Mouse (Mus musculus): Measurements from ENCODE around the gene Catsper3.
A peak's percentile ranks its signal among the peaks of the same experiment; 100 is the strongest.

Gene Catsper3

DNA sequence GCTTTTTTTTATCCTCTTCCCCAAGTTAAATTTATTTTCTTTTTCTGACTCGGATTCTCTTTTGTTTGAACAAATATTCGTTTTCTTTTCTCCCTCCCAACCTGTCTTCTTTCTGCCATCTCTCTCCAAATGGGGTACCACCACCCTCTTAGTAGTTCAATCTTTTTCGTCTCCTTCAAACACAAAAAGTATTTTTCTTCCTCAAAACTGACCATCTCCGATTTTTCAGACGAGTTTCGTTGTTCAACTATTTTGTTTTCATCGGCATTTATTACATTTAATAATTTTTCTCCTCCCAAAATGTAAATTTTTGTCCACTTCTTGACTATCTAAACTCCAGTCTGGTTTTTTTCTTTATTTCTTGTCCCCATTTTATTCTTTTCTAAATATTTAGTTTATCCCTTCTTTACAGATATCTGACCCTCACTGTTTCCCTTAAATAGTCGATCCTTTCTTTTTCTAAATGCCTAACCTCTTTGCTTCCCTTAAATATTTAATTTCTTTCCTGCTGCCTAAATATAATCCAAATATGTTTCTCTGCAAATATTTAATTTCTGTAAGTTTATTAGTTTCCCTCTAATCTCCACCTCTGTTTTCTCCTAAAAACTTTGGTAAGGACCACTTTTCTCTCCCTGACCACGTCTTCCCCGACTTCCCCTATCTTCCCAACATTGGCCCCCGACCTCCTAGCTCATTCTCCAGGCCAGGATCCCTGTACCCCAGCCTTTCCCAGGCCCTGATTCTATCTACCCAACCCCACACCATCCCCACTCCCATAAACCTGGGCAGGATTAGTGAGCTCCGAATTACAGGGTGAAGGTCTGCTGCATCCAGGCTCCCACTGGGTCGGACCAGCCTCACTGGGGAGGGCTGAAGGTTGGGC is 42.7 kb downstream of the Catsper3 start:
- no peak for DNase-seq (ENCODE audit: low read depth, low spot score)

DNA sequence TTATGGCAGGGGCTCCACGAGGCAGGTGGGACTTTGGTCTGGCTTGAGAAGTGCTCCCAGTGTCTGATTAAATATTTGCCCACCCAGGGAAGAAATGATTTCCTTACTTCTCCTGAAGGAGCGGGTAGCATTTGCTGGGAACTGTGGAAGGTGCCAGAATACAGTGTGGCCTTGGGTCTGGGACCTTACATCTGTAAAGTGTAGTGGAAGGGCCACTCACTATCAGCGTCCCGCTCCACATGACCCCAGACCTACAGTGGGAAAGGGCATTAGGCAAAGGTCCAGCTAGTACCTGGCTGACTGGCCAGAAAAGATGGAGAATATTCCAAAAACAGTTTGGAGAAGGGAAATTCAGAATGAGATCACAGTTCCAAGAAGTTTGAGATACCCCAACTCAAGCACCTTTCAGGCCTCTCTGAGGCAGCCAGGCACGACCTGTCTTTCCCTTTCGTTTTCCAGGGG is 43.3 kb downstream of the Catsper3 start:
- no peak for DNase-seq (ENCODE audit: low read depth, low spot score)

DNA sequence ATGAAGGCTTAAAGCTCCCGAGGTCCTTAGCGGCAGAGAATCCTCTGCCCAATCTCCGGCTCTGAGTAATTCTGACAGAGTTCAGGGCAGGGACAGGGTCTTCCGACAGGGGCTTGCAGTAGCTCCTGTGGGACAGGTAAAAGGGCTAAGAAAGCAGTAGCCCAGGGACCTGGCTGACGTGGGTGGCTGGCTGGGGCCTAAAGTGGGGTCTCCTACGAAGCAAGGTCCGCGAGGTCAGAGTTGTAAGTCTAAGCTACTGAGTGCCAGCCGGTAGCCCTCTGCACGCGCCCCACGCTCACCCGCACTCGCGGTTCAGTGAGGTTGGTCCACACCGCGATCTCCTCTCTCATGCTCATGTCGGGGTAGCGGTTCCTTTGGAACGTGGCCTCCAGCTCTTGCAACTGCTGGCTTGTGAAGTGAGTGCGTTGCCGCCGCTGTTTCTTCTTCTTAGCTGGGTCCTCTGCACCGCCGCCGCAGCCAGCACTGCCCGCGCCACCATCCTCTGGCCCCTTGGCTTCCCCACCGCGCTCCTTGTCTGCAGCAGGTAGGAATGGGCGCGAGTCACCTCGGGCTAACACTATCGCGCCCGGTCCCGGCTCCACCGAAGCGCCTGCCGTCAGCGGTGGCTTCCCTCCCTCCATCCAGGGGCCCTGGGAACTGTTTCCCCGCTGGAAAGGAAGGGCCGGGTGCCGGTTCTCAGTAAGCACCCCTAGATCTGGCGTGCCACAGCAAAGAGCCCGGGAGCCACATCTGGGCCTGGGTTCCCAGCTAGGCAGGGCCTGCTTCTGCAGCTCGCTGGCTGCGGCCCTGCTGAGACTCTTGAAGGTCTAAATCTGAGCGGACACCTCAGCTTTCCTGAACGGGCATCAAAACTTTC is 44.0 kb downstream of the Catsper3 start:
- DNase-seq (ENCODE audit: low read depth, low spot score), result no peak

DNA sequence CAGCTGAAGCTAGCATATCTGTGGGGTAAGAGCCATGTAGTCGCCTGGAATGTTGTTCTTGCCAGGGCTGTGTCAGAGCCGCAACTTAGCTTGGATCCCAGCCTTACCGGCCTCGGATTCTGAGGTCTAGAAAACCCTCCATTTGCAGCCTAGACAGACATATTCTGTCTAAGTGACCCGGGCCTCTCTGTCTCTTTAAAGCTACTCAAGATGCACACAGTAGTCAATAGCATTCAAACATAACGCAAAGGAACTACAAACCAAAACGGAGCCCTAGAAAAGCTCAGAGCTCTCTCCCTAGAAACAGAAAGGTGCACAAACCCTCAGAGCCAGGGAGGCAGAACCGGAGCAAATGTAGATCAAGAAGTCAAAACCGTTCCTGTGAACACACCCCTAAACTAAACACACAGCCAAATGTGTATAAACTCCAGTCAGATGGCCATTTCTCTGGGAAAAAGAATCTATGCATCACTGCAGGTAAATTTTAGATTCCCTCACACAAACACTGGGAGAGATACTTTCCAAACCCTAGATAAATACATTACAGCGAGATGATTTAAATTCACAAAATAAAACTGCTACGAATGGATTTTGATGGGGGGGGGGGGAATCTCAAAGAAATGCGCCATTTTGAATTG is 44.8 kb downstream of the Catsper3 start:
- DNase-seq (ENCODE audit: low read depth, low spot score), result no peak

DNA sequence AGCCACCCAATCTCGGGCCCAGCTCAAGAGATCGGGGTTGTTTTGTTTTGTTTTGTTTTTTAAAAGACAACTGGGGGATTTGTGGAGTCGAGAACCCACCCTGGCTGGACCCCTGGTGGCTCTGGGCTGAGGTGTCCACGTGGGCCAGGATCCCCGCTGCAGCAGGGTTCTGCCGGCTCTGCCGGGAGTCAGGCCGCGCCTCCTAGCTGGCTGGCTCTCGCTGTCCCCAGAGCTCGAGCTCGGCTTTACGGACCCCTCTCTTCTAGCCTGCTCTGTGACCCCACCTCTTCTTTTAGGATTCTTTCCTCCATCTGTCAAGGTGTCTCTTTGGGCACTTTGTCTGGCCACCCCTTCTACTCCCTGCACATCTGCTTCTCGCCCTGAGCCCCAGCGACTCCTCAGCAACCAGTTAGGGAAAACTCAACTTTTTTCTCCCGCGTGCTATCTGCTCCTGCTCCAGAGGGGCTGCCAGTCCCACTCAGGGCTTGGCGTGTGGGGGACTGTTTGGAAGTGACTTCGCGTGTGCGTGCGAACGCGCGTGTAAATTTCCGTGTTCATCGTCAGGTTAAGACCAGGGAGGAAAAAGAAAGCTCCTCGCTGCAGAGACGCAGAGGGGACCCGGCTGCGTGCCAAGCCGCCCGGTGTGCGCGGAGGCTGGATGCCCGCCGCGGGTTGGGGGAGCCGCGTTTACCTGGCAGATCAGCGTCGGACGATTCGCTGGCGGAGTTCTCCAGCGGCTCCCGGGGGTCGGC is 45.9 kb downstream of the Catsper3 start:
- DNase-seq (ENCODE audit: low read depth, low spot score), result no peak

DNA sequence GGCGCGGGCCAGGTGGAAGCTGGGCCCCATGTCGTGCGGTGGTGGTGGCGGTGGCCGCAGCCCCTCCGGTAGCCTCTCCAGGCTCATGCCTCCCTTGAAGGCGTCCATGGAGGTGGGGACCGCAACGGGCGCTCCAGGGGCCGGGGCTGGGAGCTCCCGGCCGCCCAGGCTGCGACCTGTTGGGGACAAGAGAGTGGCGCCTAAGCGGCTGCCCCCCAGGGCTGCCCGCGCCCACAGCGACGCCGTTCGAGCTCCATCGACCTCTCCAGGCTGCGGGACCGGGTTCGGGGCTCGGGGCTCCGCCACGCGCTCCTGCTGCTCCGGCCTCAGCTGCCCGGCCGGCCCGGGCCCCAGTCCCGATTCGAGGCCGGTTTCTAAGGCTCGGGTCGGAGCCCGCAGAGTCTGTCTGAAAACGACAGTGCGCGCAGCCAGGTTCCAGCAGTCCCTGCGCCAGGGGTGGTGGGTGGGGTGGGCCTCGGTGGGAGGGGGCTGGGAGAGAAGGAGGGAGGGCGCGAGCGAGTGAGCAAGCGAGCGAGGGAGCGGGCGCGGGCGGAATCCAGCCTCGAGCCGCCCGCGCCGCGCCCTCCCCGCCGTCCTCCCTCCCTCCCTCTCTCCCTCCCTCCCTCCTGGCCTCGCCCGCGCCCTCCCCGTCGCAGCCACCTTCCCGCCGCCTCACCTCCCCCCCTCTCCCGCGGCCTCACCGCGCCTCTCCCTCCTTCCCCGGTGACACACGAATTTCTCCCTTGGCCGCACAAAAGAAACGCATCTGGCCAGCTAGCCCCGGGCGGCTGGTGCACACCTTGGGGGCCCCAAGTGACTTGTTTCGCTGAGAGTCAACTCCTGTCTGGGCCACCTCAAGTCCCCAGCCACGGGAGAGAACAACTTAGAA is 46.7 kb downstream of the Catsper3 start:
- DNase-seq (ENCODE audit: low read depth, low spot score), result no peak

DNA sequence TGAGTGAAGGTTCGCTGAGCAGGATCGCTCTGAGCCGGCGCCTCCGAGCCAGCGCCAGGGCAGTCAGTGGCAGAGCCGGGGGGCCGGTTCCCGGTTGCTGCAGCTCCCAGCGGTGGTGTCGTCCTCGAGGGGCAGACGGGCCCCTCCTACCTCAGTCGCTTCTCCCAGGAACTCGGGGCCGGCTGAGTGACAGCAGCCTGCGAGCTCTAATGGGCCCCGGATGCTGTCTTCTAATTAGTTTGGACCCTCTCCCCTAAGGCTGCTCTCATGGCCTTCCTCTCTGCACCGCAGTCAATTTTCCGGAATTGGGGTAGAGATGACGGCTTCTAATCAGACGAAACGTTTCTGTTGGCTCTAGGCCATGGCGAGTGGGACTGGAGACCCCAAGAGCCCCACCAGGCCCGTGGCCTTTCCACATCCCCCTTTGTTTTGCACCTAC is 47.4 kb downstream of the Catsper3 start:
- no peak for DNase-seq (ENCODE audit: low read depth, low spot score)

DNA sequence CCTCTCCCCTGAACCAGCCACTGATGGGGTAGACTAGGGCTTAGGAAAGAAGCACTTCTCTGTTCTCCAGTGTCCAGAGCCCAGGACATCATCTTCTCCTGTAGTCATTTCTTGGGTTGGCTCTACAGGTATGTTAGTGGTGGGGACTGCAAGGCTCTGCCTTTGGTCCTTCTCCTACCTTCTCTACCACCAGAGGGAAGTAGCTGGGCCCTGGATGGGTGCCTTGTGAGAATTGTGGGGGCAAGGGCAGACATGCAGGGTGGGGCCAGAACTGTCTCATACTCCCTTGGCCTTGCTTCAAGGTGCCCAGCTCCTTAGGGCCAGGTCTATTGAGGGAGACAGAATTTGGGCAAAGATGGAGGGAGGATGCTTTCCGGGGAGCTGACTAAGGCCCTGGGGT is 48.2 kb downstream of the Catsper3 start:
- DNase-seq (ENCODE audit: low read depth, low spot score), result no peak

DNA sequence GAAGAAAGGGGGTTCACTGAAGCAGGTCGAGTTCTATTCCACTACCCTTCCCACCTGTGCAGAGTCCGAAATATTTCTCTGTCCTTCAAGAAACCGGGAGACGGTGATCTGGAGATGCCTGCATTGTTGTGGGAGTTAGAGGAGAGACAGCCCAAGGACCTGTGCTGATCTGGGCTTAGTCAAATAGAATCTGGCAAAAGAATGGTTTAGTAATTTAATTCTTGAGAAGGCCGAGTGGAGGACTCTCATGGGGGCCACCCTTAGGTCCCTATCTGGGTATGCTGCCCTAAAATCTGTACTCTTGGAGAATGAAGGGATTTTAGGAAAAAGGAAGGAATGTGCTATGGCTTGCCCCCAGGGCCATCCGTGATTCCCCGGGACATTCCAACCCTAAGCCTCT is 49.6 kb downstream of the Catsper3 start:
- DNase-seq (ENCODE audit: low read depth, low spot score), result no peak

DNA sequence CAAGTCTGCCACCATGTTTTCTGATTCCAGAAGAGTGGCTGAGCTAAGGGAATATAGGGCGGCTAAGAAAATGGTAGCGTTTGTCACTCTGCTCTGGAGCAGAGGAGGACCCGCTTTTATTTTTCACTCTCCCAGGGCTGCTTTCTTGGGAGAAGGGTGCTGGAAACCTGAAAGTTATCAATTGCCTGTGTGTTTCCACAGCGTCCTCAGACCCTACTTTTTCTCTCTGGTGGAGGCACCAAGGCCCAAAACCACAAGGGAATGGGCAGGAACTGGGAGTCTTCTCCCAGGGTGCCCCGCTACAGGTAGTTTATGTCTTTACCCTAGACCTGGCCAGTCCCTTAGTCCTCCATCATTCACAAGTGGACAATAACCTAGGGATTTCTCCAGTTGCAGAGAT is 50.3 kb downstream of the Catsper3 start:
- DNase-seq (ENCODE audit: low read depth, low spot score), result no peak

DNA sequence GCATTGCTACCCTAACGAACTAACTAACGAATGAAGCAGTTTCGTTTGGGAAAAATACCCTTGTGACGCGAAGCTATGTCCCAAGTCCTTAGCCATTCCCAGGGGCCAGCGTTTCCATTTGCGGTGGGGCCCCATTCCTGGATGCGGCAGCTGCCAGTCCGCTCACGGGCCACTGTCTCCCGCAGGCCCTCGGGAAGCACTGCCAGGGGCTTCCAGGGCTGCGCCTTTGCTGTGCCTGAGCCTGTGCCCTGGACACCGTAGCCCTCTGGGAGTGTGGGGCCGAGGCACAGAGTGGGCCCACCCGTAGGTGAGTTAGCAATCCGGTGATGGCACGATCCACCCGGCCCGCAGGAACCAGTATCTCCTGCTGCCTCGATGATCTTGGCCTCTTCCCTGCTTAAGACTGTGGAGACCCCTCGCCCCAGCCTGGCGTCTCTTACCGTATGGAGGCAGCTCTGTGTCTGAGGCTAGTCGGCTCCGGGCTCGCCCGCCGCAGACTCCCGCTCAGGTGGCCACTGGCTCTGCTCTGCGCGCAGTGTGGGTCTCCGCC is 51.3 kb downstream of the Catsper3 start:
- no peak for DNase-seq (ENCODE audit: low read depth, low spot score)

DNA sequence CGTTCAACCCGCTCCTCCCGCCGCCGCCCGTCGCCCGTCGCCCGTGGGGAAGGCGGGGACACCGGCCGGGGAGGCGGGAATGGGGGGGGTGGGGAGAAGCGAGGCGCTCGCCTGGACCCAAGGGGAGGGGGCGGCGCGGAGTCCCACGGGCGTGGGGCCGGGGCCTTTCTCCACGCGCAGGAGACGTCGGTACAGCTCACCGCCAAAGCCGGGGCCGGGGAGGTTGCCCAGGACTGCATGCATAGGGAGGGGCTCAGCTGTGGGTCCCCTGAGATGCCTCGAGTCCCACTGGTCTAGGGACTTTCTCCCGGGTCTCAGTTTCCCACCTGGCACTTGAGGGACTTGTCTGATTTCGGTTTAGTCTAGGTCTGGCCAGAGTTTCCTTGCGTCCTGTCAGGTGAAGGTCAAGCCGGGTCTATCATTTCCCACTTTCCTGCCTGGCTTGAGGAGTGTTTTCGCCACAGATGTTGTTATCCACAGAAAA is 51.8 kb downstream of the Catsper3 start, which contains the start of gene Pitx1:
Gene Pitx1, minus strand, starts transcription at position 51 of the 484 bp plus-strand sequence.
- DNase-seq (ENCODE audit: low read depth, low spot score), result no peak

DNA sequence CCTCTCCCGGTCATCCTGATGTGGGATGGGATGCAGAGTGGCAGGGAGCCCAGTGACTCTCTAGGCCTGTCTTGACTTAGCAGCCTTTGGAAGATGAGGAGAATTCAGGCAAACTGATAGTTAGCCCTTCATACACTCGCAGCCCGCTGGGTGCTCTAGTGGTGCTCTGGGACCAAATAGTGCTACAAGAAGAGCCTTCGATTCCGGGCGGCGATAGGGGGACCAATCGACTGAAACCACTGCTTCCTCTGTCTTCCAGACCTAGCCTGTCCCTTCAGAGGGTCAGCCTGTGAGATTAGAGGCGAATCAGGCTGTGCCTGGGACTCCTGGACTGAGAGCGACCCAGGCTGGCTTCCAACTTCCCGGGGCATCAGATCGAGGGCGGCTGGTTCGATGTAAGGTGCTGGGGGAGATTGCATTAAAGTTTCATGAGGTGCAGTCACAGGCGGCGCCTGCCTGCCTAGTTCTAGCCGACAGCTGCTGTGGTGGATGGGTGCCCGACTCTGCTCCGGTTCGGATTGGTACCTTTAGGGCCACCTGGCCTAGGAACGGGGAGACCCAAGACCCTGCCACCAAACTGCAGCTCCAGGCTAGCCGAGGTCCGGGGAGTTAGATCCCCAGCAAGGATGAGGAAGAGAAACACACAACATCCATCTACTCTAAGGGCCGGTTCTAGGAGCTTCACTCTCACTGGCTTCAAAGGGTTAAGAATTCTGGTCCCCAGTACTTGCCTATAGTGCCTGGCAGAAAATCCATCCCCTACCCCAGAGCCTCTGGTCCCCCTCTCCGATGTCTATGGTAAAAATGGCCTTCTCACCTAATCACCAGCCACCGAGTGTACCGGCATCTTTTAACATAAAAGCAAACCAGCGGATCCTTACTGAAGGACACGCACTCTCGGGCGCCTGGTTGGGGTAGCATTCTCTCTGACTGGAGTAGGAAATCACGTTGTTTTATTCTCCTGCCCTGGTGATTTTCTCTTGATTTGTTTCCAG is 52.7 kb downstream of the Catsper3 start:
- no peak for DNase-seq (ENCODE audit: low read depth, low spot score)

DNA sequence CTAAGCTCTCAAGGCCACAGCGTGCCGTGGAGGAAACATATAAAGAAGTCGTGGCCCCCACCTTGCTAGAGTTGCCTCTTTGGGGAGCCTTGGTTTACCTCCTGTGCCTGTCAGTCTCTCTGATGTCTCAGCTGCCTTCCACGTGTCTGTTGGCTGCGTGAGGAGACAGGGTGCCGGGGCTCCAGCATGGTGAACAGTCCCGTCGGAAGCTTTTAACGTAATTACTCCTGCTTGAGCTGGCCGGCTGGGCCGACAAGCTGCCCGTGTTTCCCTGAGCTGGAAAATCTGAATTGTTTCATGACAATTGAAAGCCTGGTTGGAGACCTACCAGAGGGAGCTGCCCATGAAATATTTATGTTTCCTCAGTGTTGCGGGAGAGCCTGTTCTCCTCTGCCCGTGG is 55.9 kb downstream of the Catsper3 start:
- DNase-seq (ENCODE audit: low read depth, low spot score), result no peak

DNA sequence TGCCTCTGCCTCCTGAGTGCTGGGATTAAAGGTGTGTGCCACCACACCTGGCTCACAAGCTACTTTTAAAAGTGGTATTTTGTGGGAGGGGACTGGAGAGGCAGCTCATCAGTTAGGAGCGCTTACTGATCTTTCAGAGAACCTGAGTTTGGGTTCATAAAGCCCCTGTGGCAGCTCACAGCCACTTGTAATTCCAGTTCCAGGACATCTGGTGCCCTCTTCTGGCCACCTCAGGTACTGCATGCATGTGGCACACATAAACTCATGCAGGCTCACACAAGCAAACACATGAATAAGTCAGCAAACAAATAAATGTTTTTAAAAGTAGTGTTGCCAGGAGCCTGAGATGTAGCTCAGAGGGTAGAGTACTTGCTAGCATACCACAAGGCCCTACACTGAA is 59.3 kb downstream of the Catsper3 start:
- DNase-seq (ENCODE audit: low read depth, low spot score), result peak; percentile 52

DNA sequence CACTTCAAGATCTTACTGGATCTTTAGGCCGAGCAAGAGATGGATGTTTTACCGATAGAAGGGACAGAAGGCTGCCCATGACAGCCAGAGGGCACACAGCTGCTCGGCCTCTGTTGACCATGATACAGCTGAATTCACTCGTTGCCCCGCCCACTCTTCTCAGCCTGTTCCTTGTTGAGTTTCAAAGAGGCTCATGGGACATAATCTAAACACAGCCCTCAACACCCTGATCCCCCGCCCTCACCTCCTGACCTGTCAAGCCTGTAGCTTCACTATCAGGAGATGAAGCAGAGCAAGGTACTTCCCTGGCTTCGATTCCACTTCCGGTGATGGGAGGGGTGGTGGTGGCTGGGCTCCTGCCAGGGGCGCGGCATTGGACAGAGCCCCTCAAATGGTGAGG is 63.4 kb downstream of the Catsper3 start:
- DNase-seq (ENCODE audit: low read depth, low spot score), result peak; percentile 59

DNA sequence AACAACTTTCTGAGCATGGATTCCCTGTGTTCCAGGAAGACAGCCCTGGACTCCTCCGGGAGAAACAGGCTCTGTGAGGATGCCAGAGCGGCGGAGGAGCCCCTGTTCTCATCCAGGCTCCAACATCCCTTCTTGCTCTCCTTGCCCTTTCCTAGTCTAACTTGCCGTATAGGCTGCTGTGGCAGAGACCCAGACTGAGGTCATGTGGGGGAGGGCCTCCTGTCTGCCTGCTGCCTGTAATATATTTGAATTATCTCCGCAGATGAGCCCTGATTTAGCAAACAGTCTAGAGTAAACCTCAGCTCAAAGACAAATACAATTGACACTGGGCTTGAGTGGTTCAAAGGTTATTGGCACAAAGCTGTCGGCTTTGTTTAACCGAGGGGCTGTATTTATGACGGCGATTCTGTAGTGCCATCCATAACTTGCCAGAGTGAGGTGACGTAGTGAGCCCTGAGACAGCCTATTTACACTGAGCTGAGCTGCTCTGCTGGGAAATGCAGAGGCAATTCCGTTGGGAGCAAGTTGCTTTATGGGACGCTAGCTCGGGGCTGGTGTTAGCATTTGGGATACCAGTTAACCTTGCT is 64.3 kb downstream of the Catsper3 start:
- DNase-seq (ENCODE audit: low read depth, low spot score), result no peak

DNA sequence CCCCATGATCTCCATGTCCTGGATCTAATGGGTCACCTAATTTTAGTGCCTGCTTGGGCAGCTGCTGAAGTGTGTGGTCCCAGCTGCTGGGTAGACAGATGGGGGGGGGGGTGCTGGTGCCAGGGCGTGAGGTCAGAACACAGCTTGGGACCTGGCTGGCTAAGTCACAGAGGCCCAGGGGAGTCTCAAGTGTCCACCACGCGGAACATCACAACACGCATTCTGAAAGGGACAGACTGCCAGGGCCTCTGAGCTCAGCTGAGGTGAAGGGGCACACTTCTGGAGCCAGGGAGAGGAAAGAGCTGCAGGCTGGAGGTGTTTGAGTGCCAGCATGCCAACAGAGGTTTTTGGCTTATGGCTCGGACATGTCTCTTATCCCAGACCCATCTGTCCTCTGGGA is 66.4 kb downstream of the Catsper3 start:
- no peak for DNase-seq (ENCODE audit: low read depth, low spot score)
